Comparison of ENCODE assay signal across 10 mouse cellular contexts in the genomic region with DNA sequence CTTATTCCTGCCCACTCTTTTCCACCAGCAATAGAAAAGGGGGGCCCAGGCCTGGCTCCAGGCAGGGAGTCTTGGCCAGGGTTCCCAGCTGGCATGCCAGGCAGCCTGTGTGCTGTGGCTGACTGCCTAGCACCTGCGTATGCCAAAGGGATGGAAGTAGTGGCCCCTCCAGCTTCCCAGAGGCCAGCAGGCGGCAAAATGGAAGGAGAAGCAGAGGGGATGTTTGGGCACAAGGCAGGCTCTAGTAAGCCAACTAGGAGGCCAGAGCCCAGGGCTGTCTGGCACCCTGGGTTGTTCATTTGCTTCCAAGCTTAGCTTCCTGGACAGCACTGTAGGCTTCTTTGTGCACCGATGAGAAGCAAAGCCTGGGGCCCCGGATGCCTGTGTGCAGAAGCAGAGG. TPM values are rescaled to one million over a fixed set of nuclear protein-coding genes. Genes with fewer than 3 reads are reported as not detected.
DNase-seq lines count a peak whose midpoint lies in the region; ATAC-seq and TF ChIP-seq lines count a peak whose summit lies in the region.
"Had no signal": no experiment of that assay in that cellular context is flagged by ENCODE, and none has a peak within 500 bp of the region (broad histone marks: within the 10 kb centered on the region; RNA-seq: fewer than 3 reads in every experiment).

No protein-coding gene starts in this region.

- ATAC-seq in hindbrain, embryonic 14.5 days (ENCODE audit: low FRiP score): 0 out of 2 replicates have a peak, but pooled peaks have one; percentile 18
- no peak for ATAC-seq in hindbrain, embryonic 11.5 days (ENCODE audit: low FRiP score)
- 0 out of 2 replicates have a peak, but pooled peaks have one; percentile 16 for ATAC-seq in limb, embryonic 15.5 days (ENCODE audit: insufficient number of reproducible peaks, low FRiP score, low TSS enrichment, low read depth)
- ATAC-seq in intestine, postnatal 0 days: no peak
- ATAC-seq: midbrain, embryonic 15.5 days had no signal

- H3K9ac ChIP-seq in hindbrain, embryonic 14.5 days: no peak overlapping the region
- H3K9ac ChIP-seq in hindbrain, embryonic 11.5 days (ENCODE audit: low read depth, low read length): no peak overlapping the region
- H3K9ac ChIP-seq in limb, embryonic 15.5 days: no peak overlapping the region
- H3K9ac ChIP-seq in intestine, postnatal 0 days (ENCODE audit: low read depth, low read length): no peak overlapping the region
- H3K9ac ChIP-seq: lung, embryonic 14.5 days; midbrain, embryonic 15.5 days had no signal

- H3K9me3 ChIP-seq in hindbrain, embryonic 14.5 days (ENCODE audit: control insufficient read depth, low read length): no peaks in the 10 kb centered on the region
- H3K9me3 ChIP-seq in hindbrain, embryonic 11.5 days (ENCODE audit: control insufficient read depth, low read length): no peaks in the 10 kb centered on the region
- H3K9me3 ChIP-seq in limb, embryonic 15.5 days: no peaks in the 10 kb centered on the region
- H3K9me3 ChIP-seq in intestine, postnatal 0 days (ENCODE audit: control insufficient read depth): no peaks in the 10 kb centered on the region
- H3K9me3 ChIP-seq: midbrain, embryonic 15.5 days had no signal

- H3K4me1 ChIP-seq in hindbrain, embryonic 14.5 days (replicated peaks; ENCODE audit: control insufficient read depth, insufficient read depth, low read length): no peaks in the 10 kb centered on the region; the same call in 1 of the 2 replicates
- peaks cover 7% of the 10 kb centered on the region; the same call in 1 of the 2 replicates for H3K4me1 ChIP-seq in hindbrain, embryonic 11.5 days (replicated peaks; ENCODE audit: control insufficient read depth, insufficient read depth, low read length)
- H3K4me1 ChIP-seq in limb, embryonic 15.5 days: peaks cover 26% of the 10 kb centered on the region
- H3K4me1 ChIP-seq in intestine, postnatal 0 days (replicated peaks; ENCODE audit: control insufficient read depth, insufficient read depth, low read length): no peaks in the 10 kb centered on the region

- DNase-seq in adrenal gland, postnatal 10 days: peak; percentile 66
- no peak for DNase-seq in adrenal gland, postnatal 4 days (ENCODE audit: low spot score in 2 of 2)
- no peak for DNase-seq in hindbrain, embryonic 14.5 days (ENCODE audit: low spot score)
- no peak for DNase-seq in hindbrain, embryonic 11.5 days (ENCODE audit: low spot score)
- DNase-seq in right cerebral cortex, postnatal 14 days: peak; percentile 50
- no peak for DNase-seq in right cerebral cortex, adult 2 months (ENCODE audit: low spot score in 2 of 2)
- DNase-seq: lung, embryonic 14.5 days had no signal

- no peaks in the 10 kb centered on the region for H3K36me3 ChIP-seq in hindbrain, embryonic 14.5 days (replicated peaks; ENCODE audit: control insufficient read depth, insufficient read depth)
- H3K36me3 ChIP-seq in hindbrain, embryonic 11.5 days (ENCODE audit: control insufficient read depth, insufficient read depth, low read length): no peaks in the 10 kb centered on the region
- H3K36me3 ChIP-seq in limb, embryonic 15.5 days: no peaks in the 10 kb centered on the region
- H3K36me3 ChIP-seq in intestine, postnatal 0 days (ENCODE audit: control insufficient read depth, insufficient read depth): no peaks in the 10 kb centered on the region
- H3K36me3 ChIP-seq: midbrain, embryonic 15.5 days had no signal

- H3K4me3 ChIP-seq in hindbrain, embryonic 14.5 days (replicated peaks; ENCODE audit: low read length): no peak overlapping the region
- no peak overlapping the region for H3K4me3 ChIP-seq in hindbrain, embryonic 11.5 days (ENCODE audit: low read depth, low read length)
- H3K4me3 ChIP-seq in limb, embryonic 15.5 days: no peak overlapping the region
- H3K4me3 ChIP-seq in intestine, postnatal 0 days (ENCODE audit: low read depth, low read length): no peak overlapping the region
- H3K4me3 ChIP-seq: midbrain, embryonic 15.5 days had no signal

- H3K27me3 ChIP-seq in hindbrain, embryonic 14.5 days (ENCODE audit: control insufficient read depth, insufficient read depth, low read length): peaks cover 30% of the 10 kb centered on the region
- H3K27me3 ChIP-seq in hindbrain, embryonic 11.5 days (ENCODE audit: control insufficient read depth, insufficient read depth, low read length): peaks cover 24% of the 10 kb centered on the region
- H3K27me3 ChIP-seq in limb, embryonic 15.5 days: peaks cover 38% of the 10 kb centered on the region
- H3K27me3 ChIP-seq in intestine, postnatal 0 days (replicated peaks; ENCODE audit: control insufficient read depth, insufficient read depth, low read length): peaks cover 29% of the 10 kb centered on the region

- no peak overlapping the region for H3K27ac ChIP-seq in hindbrain, embryonic 14.5 days
- H3K27ac ChIP-seq in hindbrain, embryonic 11.5 days (ENCODE audit: low read depth, low read length): no peak overlapping the region
- H3K27ac ChIP-seq in limb, embryonic 15.5 days: no peak overlapping the region
- no peak overlapping the region for H3K27ac ChIP-seq in intestine, postnatal 0 days (ENCODE audit: low read depth, low read length)
- H3K27ac ChIP-seq: midbrain, embryonic 15.5 days had no signal

- H3K4me2 ChIP-seq in hindbrain, embryonic 14.5 days (replicated peaks): no peak overlapping the region
- no peak overlapping the region for H3K4me2 ChIP-seq in hindbrain, embryonic 11.5 days (replicated peaks; ENCODE audit: low read depth, low read length)
- H3K4me2 ChIP-seq in limb, embryonic 15.5 days: no peak overlapping the region
- H3K4me2 ChIP-seq in intestine, postnatal 0 days (replicated peaks; ENCODE audit: low read depth): no peak overlapping the region
- H3K4me2 ChIP-seq: lung, embryonic 14.5 days; midbrain, embryonic 15.5 days had no signal

- no peak for TF ChIP-seq CTCF in intestine, postnatal 0 days (IDR thresholded peaks at IDR 0.05; ENCODE audit: low read depth)

- 74% methylated on average over 4 of the region's 4 CpGs for WGBS in hindbrain, embryonic 14.5 days
- 82% methylated on average over 4 of the region's 4 CpGs for WGBS in hindbrain, embryonic 11.5 days
- 56% methylated on average over 4 of the region's 4 CpGs for WGBS in limb, embryonic 15.5 days
- 73% methylated on average over 4 of the region's 4 CpGs for WGBS in intestine, postnatal 0 days

RNA-seq across cellular contexts. Expression of a gene that starts 5.5 kb away (rescaled TPM):
- total RNA-seq in adrenal gland, postnatal 10 days (2021): 1 to 10 TPM; 1.8 to 3.1 TPM
- total RNA-seq in adrenal gland, postnatal 4 days (2021): 1 to 10 TPM; 4.1 to 4.8 TPM
- polyA plus RNA-seq in hindbrain, embryonic 14.5 days (2014; fragmentation: Nextera tagmentation; extraction: Ambion mirVana): 6.7 and 7.3 TPM in 2 replicates
- 1.4 and 1.8 TPM in 2 replicates for polyA plus RNA-seq in hindbrain, embryonic 11.5 days (2014; fragmentation: Nextera tagmentation; extraction: Ambion mirVana)
- 0.68 TPM in 2 replicates for polyA plus RNA-seq in limb, embryonic 15.5 days (2015; fragmentation: Nextera tagmentation; extraction: Ambion mirVana)
- polyA plus RNA-seq in intestine, postnatal 0 days (2015; fragmentation: Nextera tagmentation; extraction: Ambion mirVana): 0.13 TPM in 1 of 2 replicates, not detected in the other

RNA-seq across cellular contexts. Expression of a gene that starts 21.2 kb away (rescaled TPM):
- total RNA-seq in adrenal gland, postnatal 10 days (2021): 1,000 to 10,000 TPM; 1,275 to 1,278 TPM
- total RNA-seq in adrenal gland, postnatal 4 days (2021): 1,000 to 10,000 TPM; 1,362 to 1,367 TPM
- polyA plus RNA-seq in hindbrain, embryonic 14.5 days (2014; fragmentation: Nextera tagmentation; extraction: Ambion mirVana): 614 and 694 TPM in 2 replicates
- 970 and 990 TPM in 2 replicates for polyA plus RNA-seq in hindbrain, embryonic 11.5 days (2014; fragmentation: Nextera tagmentation; extraction: Ambion mirVana)
- 1,005 and 1,062 TPM in 2 replicates for polyA plus RNA-seq in limb, embryonic 15.5 days (2015; fragmentation: Nextera tagmentation; extraction: Ambion mirVana)
- 668 and 699 TPM in 2 replicates for polyA plus RNA-seq in intestine, postnatal 0 days (2015; fragmentation: Nextera tagmentation; extraction: Ambion mirVana)

RNA-seq across cellular contexts. Expression of a gene that starts 24.9 kb away (rescaled TPM):
- 10 to 100 TPM; 11.7 to 29.3 TPM for total RNA-seq in adrenal gland, postnatal 10 days (2021)
- 10 to 100 TPM; 18.8 TPM for total RNA-seq in adrenal gland, postnatal 4 days (2021)
- 40.0 and 40.3 TPM in 2 replicates for polyA plus RNA-seq in hindbrain, embryonic 14.5 days (2014; fragmentation: Nextera tagmentation; extraction: Ambion mirVana)
- polyA plus RNA-seq in hindbrain, embryonic 11.5 days (2014; fragmentation: Nextera tagmentation; extraction: Ambion mirVana): 13.1 and 18.3 TPM in 2 replicates
- 19.6 and 31.1 TPM in 2 replicates for polyA plus RNA-seq in limb, embryonic 15.5 days (2015; fragmentation: Nextera tagmentation; extraction: Ambion mirVana)
- 2.8 and 3.2 TPM in 2 replicates for polyA plus RNA-seq in intestine, postnatal 0 days (2015; fragmentation: Nextera tagmentation; extraction: Ambion mirVana)

RNA-seq across cellular contexts. Expression of a gene that starts 51.8 kb away (rescaled TPM):
- total RNA-seq in adrenal gland, postnatal 10 days (2021): 1 to 10 TPM; 3.1 to 3.8 TPM
- total RNA-seq in adrenal gland, postnatal 4 days (2021): 1 to 10 TPM; 1.6 to 1.9 TPM
- polyA plus RNA-seq in hindbrain, embryonic 14.5 days (2014; fragmentation: Nextera tagmentation; extraction: Ambion mirVana): 6.5 and 11.0 TPM in 2 replicates
- polyA plus RNA-seq in hindbrain, embryonic 11.5 days (2014; fragmentation: Nextera tagmentation; extraction: Ambion mirVana): 9.5 and 10.2 TPM in 2 replicates
- polyA plus RNA-seq in limb, embryonic 15.5 days (2015; fragmentation: Nextera tagmentation; extraction: Ambion mirVana): 13.8 and 16.4 TPM in 2 replicates
- 4.2 and 4.4 TPM in 2 replicates for polyA plus RNA-seq in intestine, postnatal 0 days (2015; fragmentation: Nextera tagmentation; extraction: Ambion mirVana)

Comparison
In these comparisons a context has a peak if more than half of its experiments do, and no peak if none do; other contexts are left out.
1. DNase-seq: peak in adrenal gland, postnatal 10 days (single experiment) and right cerebral cortex, postnatal 14 days (single experiment); none in adrenal gland, postnatal 4 days (0 of 2), hindbrain, embryonic 14.5 days (single experiment), hindbrain, embryonic 11.5 days (single experiment) and right cerebral cortex, adult 2 months (0 of 2).
2. ATAC-seq: peak in hindbrain, embryonic 14.5 days (single experiment) and limb, embryonic 15.5 days (single experiment); none in hindbrain, embryonic 11.5 days (single experiment) and intestine, postnatal 0 days (single experiment).